Mouse (Mus musculus) heart, embryonic 10.5 days (tissue): ENCODE results near the gene Klra10. TPM values are rescaled to one million over a fixed set of nuclear protein-coding genes. Genes with fewer than 3 reads are reported as not detected.
"Not testable (repeated sequence)": the region's sequence is repeated elsewhere in the genome, so short reads cannot be mapped to it uniquely, and the experiment has no call there.

Experiments used
- DNase-seq: peaks from one replicate; pipeline ENCODE4 v3.0.0-alpha.2; 2017; ENCODE audit warnings: low spot score
- H3K27ac ChIP-seq: fragments of 300-500 bp; sonication (generic); 2 replicates; pipeline ENCODE4 v1.5.1; 2016; ENCODE audit warnings: mild to moderate bottlenecking
- H3K27me3 ChIP-seq: fragments of 300-500 bp; sonication (generic); 2 replicates; pipeline ENCODE4 v1.6.1; 2016; ENCODE audit warnings: mild to moderate bottlenecking; ENCODE audit not compliant: poor library complexity, insufficient read depth, severe bottlenecking
- H3K36me3 ChIP-seq: fragments of 300-500 bp; sonication (generic); 2 replicates; pipeline ENCODE4 v1.6.1; 2016; ENCODE audit warnings: mild to moderate bottlenecking, moderate library complexity
- H3K4me1 ChIP-seq: fragments of 300-500 bp; sonication (generic); 2 replicates; pipeline ENCODE4 v1.6.1; 2016; ENCODE audit warnings: mild to moderate bottlenecking
- H3K4me3 ChIP-seq: fragments of 300-500 bp; sonication (generic); 2 replicates; pipeline ENCODE4 v1.5.1; 2016; ENCODE audit warnings: mild to moderate bottlenecking, moderate library complexity
- H3K9me3 ChIP-seq: fragments of 300-500 bp; sonication (generic); 2 replicates; pipeline ENCODE4 v1.6.1; 2016; ENCODE audit warnings: mild to moderate bottlenecking, moderate library complexity
- WGBS: fragments of 180-500 bp; shearing (Covaris S2); methylation state at CpG from one replicate; pipeline ENCODE4 v1.1.7; 2016; 5-methylcytosine and 5-hydroxymethylcytosine counted together
- polyA plus RNA-seq: library from polyadenylated mRNA; unstranded; fragments of >200 nt; fragmentation: Nextera tagmentation; extraction: Ambion mirVana; gene quantifications from 2 replicates; pipeline ENCODE4 v1.2.1, GENCODE M21; 2016

The Klra10 gene
- polyA plus RNA-seq: not detected in 2 replicates

DNA sequence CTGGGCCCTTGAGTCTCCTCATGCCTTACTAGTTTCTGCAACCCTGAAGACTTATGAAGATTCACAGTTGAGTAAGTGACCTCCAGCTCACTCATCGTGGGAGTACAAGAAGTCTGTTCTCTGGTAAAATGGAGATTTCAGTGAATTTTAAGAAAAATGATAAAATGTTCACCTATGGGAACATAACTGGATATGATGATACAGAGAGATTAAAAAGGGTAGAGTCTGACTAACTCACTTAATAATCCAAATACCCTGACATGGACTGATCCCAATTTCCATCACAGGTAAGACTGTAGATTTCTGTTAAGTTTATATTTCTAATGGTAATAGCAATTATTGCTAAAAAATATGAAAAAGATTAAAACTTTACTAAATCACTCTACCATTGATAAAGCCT is at the start of gene Klra10:
Gene Klra10 (minus strand): TSS at position 101 of the 400 bp plus-strand sequence.
- not testable (repeated sequence) for H3K27me3 ChIP-seq, DNase-seq, H3K36me3 ChIP-seq, H3K4me1 ChIP-seq, H3K9me3 ChIP-seq, H3K27ac ChIP-seq, H3K4me3 ChIP-seq
- WGBS: 71% methylated on average over 1 of the region's 1 CpGs

DNA sequence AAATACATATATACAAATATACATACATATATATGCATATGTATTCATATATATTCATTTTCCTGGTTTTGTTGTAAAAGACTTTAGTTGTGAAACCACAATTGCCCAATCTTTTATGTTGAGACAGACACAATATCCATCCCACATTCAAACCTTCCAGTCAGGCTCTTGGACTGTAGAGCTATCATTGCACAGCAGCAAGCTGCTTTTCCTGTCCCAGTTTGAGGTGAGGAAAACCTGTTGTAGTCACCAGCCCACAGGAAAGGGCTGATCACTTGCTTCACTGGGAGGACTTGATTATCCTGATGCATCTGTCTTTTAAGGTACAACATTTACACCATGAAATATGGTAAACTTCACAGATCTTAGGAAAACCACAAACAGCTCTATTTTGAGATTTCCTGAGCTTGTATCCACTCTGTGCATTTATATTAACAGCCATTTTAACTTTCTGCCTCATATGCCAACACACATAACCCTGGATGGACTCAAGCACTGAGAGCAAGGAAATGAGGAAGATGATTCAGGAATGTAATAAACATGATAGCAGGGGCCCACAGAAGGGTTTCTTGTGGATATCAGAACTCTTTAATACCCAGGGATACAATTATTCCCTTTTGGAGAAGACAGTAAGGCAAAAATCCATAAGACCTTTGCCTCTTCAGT is 6.4 kb upstream of the Klra10 start:
- H3K4me1 ChIP-seq: no peaks in the 10 kb centered on the region
- no peak for DNase-seq
- no peaks in the 10 kb centered on the region; the same call in 1 of the 2 replicates for H3K9me3 ChIP-seq

DNA sequence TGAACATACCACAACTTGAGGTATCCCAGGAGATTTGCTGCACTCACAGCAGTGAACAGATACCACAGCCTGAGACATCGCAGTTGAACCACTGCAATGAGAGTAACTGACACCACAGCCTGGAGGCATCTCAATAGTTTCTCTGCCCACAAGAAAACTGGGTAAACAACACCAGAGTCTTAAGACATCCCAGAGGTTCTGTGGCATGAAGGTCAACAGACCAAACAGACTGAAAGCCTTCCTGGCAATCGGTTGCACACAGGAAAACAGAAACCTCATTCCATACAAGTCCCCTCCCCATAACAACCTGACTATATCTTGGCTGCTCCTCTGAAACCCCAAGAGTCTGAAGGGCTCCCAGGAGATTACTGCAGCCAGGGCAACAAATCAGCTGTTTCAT is 26.4 kb downstream of the Klra10 start:
- whole genome bisulfite sequencing: 88% methylated on average over 2 of the region's 2 CpGs
- DNase-seq: no peak

More for the DNA sequence above, 6.4 kb upstream of the Klra10 start:
- no peak overlapping the region for H3K27ac ChIP-seq
- no peak overlapping the region for H3K4me3 ChIP-seq
- no peaks in the 10 kb centered on the region for H3K36me3 ChIP-seq
- H3K27me3 ChIP-seq: no peaks in the 10 kb centered on the region

DNA sequence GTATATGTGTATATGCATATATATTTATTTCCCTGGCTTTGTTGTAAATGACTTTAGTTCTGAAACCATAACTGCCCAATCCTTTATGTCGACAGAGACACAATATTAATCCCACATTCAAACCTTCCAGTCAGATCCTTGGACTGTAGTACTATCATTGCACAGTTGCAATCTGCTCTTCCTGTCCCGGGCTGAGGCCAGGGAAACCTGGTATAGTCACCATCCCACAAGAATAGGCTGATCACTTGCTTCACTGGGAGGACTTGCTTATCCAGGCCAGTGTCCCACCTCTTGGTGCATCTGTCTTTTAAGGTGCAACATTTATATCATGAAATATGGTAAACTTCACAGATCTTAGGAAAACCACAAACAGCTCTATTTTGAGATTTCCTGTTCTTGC is 44.2 kb downstream of the Klra10 start:
- DNase-seq: no peak
- Histone ChIP-seq H3K27me3 (no peaks in the 10 kb centered on the region), H3K4me1 (no peaks in the 10 kb centered on the region), H3K27ac (no peak overlapping the region), H3K9me3 (no peaks in the 10 kb centered on the region; the same call in 1 of the 2 replicates), H3K4me3 (no peak overlapping the region), H3K36me3 (no peaks in the 10 kb centered on the region)
- WGBS: 75% methylated on average over 2 of the region's 2 CpGs

More for the DNA sequence above, 26.4 kb downstream of the Klra10 start:
- Histone ChIP-seq H3K9me3 (peaks cover 25% of the 10 kb centered on the region; the same call in 1 of the 2 replicates), H3K4me1 (no peaks in the 10 kb centered on the region), H3K4me3 (no peak overlapping the region), H3K27me3 (no peaks in the 10 kb centered on the region), H3K36me3 (no peaks in the 10 kb centered on the region), H3K27ac (no peak overlapping the region)

DNA sequence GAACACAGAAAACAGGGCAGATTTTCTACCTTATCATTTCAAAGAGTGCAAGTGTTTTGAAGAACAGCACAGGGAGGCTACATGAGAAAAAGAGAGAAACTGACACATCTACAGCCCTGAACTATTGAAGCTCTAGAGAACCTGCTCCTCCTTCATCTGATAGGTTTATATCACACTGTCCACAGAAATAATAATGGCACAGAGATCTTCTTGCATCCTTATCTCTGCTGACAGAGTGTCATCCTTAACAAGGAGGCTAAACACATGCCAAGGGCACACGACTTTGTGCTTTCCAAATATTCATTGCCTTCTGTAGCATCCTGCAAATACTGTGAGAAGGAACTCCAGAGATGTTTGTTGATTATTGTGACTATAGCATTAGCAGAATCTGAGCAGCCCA is 45.1 kb downstream of the Klra10 start:
- Histone ChIP-seq H3K27ac (no peak overlapping the region), H3K27me3 (no peaks in the 10 kb centered on the region), H3K9me3 (no peaks in the 10 kb centered on the region; the same call in 1 of the 2 replicates), H3K4me1 (no peaks in the 10 kb centered on the region), H3K4me3 (no peak overlapping the region), H3K36me3 (no peaks in the 10 kb centered on the region)
- DNase-seq: no peak
- 43% methylated on average over 1 of the region's 1 CpGs for WGBS

DNA sequence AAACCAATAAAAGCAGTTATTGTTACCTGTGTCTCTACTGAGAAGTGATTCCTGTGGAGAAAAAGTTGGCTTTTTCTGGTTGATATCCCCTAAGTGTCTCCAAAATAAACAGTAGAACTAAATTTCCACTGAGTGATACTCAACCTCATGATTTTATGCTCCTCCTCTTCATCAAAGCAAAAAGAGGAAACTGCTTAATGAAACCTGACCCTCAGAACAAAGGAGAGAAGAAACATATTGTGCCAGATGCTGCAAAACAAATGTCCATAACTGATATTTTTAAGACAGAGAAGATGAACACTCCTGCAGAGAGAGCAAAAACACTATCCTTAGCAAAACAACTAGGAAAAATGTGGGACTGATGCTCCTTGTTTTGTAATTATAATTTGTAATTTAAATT is 48.5 kb downstream of the Klra10 start, which contains the start of gene Klra7:
Gene Klra7 (minus strand): TSS at position 101 of the 400 bp plus-strand sequence.
- DNase-seq: no peak
- Histone ChIP-seq H3K27me3 (no peaks in the 10 kb centered on the region), H3K4me3 (no peak within 1 kb of the TSS), H3K9me3 (no peaks in the 10 kb centered on the region), H3K4me1 (no peaks in the 10 kb centered on the region), H3K36me3 (no peaks in the 10 kb centered on the region), H3K27ac (no peak within 1 kb of the TSS)

Other genes starting within 250 kb of the Klra10 start
- gene Klra4, start 214.7 kb downstream of the Klra10 start, polyA plus RNA-seq: not detected in 2 replicates
- gene Klra8, start 152.0 kb downstream of the Klra10 start, polyA plus RNA-seq: not detected in 2 replicates
- not detected in 2 replicates for gene Klra9, start 88.8 kb downstream of the Klra10 start, polyA plus RNA-seq
- not detected in 2 replicates for gene Klra7, start 48.6 kb downstream of the Klra10 start, polyA plus RNA-seq
- gene Klra3, start 55.6 kb upstream of the Klra10 start, polyA plus RNA-seq: not detected in 2 replicates
- not detected in 2 replicates for gene Klra1, start 104.9 kb upstream of the Klra10 start, polyA plus RNA-seq